Mouse (Mus musculus) G1E (cell line): ENCODE measurements at regions not wholly inside any gene's neighbourhood (a gene's known extent, or its start where the extent isn't known, plus 50 kb on each side); places are given as distances from the start of the nearest gene placed in this dataset.

ENCODE experiments used
- ATAC-seq: 2 replicates; pipeline ENCODE4 v1.8.0; 2016; ENCODE audit warnings: mild to moderate bottlenecking; ENCODE audit not compliant: insufficient number of reproducible peaks, poor library complexity, low FRiP score, severe bottlenecking; ENCODE audit errors: extremely low read depth
- DNase-seq: peaks from one replicate; pipeline ENCODE4 v3.0.0; 2012; ENCODE audit warnings: low spot score
- H3K27me3 ChIP-seq: 2 replicates; pipeline ENCODE4 v1.6.1; 2012; ENCODE audit warnings: mild to moderate bottlenecking, low read length, inconsistent platforms; ENCODE audit not compliant: insufficient read depth
- H3K36me3 ChIP-seq: replicated peaks from 2 replicates; pipeline ENCODE3; 2012; ENCODE audit warnings: mild to moderate bottlenecking, inconsistent platforms
- H3K4me1 ChIP-seq: 2 replicates; pipeline ENCODE4 v1.6.1; 2012; ENCODE audit warnings: low read depth, low read length, inconsistent platforms, mixed read lengths; ENCODE audit not compliant: insufficient read depth
- H3K4me3 ChIP-seq: 2 replicates; pipeline ENCODE4 v1.5.1; 2012; ENCODE audit warnings: low read depth, mild to moderate bottlenecking, inconsistent platforms, low read length, moderate library complexity, mixed read lengths
- H3K9me3 ChIP-seq: replicated peaks from 2 replicates; pipeline ENCODE4 v1.6.1; 2012; ENCODE audit warnings: inconsistent platforms
- CTCF ChIP-seq: IDR thresholded peaks from 2 replicates; pipeline ENCODE4 v1.5.1; 2012; ENCODE audit warnings: low read depth, low read length, inconsistent platforms, mixed read lengths
- GATA1 ChIP-seq: IDR thresholded peaks from 2 replicates; pipeline ENCODE4 v1.6.1; 2012; ENCODE audit warnings: borderline replicate concordance, low read length, inconsistent platforms, mixed read lengths
- GATA2 ChIP-seq: IDR thresholded peaks from 2 replicates; pipeline ENCODE4 v1.6.1; 2012; ENCODE audit warnings: low read depth, low read length, inconsistent platforms, borderline replicate concordance
- POLR2AphosphoS5 ChIP-seq: IDR thresholded peaks from 2 replicates; pipeline ENCODE4 v1.6.1; 2012; ENCODE audit warnings: low read depth, low read length, inconsistent platforms; ENCODE audit not compliant: insufficient replicate concordance
- TAL1 ChIP-seq: conservative IDR thresholded peaks from 2 replicates; pipeline ENCODE4 v1.6.1; 2012; ENCODE audit warnings: low read depth, low read length, inconsistent platforms, mixed read lengths

- TF ChIP-seq GATA1 (no peak), TAL1 (no peak)
- Histone ChIP-seq H3K36me3 (no peaks in the 10 kb centered on the region), H3K4me1 (no peaks in the 10 kb centered on the region), H3K4me3 (no peak overlapping the region), H3K9me3 (no peaks in the 10 kb centered on the region), H3K27me3 (no peaks in the 10 kb centered on the region)
- DNase-seq: no peak
- no peak for ATAC-seq
Observed at GRCm38 (mm10) chr6:14431751-14432150, 323.3 kb downstream of the Ppp1r3a start.

- no peak overlapping the region for H3K4me3 ChIP-seq
- ATAC-seq (no peak), DNase-seq (no peak)
- H3K4me1 ChIP-seq: no peaks in the 10 kb centered on the region
- H3K36me3 ChIP-seq: no peaks in the 10 kb centered on the region
- no peaks in the 10 kb centered on the region; the same call in 1 of the 2 replicates for H3K9me3 ChIP-seq
- TF ChIP-seq TAL1: no peak
- no peak for TF ChIP-seq POLR2AphosphoS5
- TF ChIP-seq CTCF: no peak
- TF ChIP-seq GATA1: no peak
- no peak for TF ChIP-seq GATA2
- H3K27me3 ChIP-seq: no peaks in the 10 kb centered on the region
Observed at GRCm38 (mm10) chr6:14409772-14410171, 345.3 kb downstream of the Ppp1r3a start.

GRCm38 (mm10) chr6:14407754-14408153 lies 347.3 kb downstream of the Ppp1r3a start:
- Histone ChIP-seq H3K4me1 (no peaks in the 10 kb centered on the region), H3K9me3 (no peaks in the 10 kb centered on the region), H3K36me3 (no peaks in the 10 kb centered on the region), H3K27me3 (no peaks in the 10 kb centered on the region), H3K4me3 (no peak overlapping the region)
- no peak for ATAC-seq
- DNase-seq: no peak
- no peak for TF ChIP-seq TAL1
- no peak for TF ChIP-seq POLR2AphosphoS5
- TF ChIP-seq CTCF: no peak
- TF ChIP-seq GATA2: no peak

- TF ChIP-seq TAL1: no peak
- TF ChIP-seq GATA2: no peak
- TF ChIP-seq POLR2AphosphoS5: no peak
- no peak for TF ChIP-seq CTCF
- TF ChIP-seq GATA1: no peak
- Histone ChIP-seq H3K27me3 (no peaks in the 10 kb centered on the region), H3K9me3 (no peaks in the 10 kb centered on the region)
Observed at GRCm38 (mm10) chr6:14358280-14358679, 396.8 kb downstream of the Ppp1r3a start.

More at GRCm38 (mm10) chr6:14358280-14358679, 396.8 kb downstream of the Ppp1r3a start:
- no peak for DNase-seq
- Histone ChIP-seq H3K4me1 (no peaks in the 10 kb centered on the region), H3K36me3 (no peaks in the 10 kb centered on the region), H3K4me3 (no peak overlapping the region)
- no peak for ATAC-seq
